Mouse (Mus musculus): Measurements from ENCODE around the gene Gtf3c2.
"Not testable (repeated sequence)": the region's sequence is repeated elsewhere in the genome, so short reads cannot be mapped to it uniquely, and the experiment has no call there.

Gene Gtf3c2

GRCm38 (mm10) chr5:31179766-31180630 lies at the start of gene Gtf3c2, which contains the start of gene Gm29609:
Gene Gtf3c2 (minus strand): TSS chr5:31180144.
Gene Gm29609 (minus strand): TSS chr5:31179911.
- DNase-seq (ENCODE audit: inconsistent ontology term), result peak; percentile 97

- DNase-seq (ENCODE audit: inconsistent ontology term), result no peak
Observed at GRCm38 (mm10) chr5:31226641-31227040, 46.7 kb upstream of the Gtf3c2 start.

GRCm38 (mm10) chr5:31222696-31223095 lies 42.8 kb upstream of the Gtf3c2 start:
- no peak for DNase-seq (ENCODE audit: inconsistent ontology term)

GRCm38 (mm10) chr5:31221304-31221945 lies 41.5 kb upstream of the Gtf3c2 start:
- peak; percentile 34 for DNase-seq (ENCODE audit: inconsistent ontology term)

GRCm38 (mm10) chr5:31220448-31221303 lies 40.7 kb upstream of the Gtf3c2 start, which contains the start of gene Ppm1g:
Gene Ppm1g (minus strand): TSS chr5:31220687.
- peak; percentile 97 for DNase-seq (ENCODE audit: inconsistent ontology term)

- peak; percentile 70 for DNase-seq (ENCODE audit: inconsistent ontology term)
Observed at GRCm38 (mm10) chr5:31219911-31220447, 40.0 kb upstream of the Gtf3c2 start.

GRCm38 (mm10) chr5:31219474-31219873 lies 39.5 kb upstream of the Gtf3c2 start:
- peak; percentile 35 for DNase-seq (ENCODE audit: inconsistent ontology term)

- peak; percentile 27 for DNase-seq (ENCODE audit: inconsistent ontology term)
Observed at GRCm38 (mm10) chr5:31219070-31219469, 39.1 kb upstream of the Gtf3c2 start.

- no peak for DNase-seq (ENCODE audit: inconsistent ontology term)
Observed at GRCm38 (mm10) chr5:31218294-31218693, 38.4 kb upstream of the Gtf3c2 start.

- DNase-seq (ENCODE audit: inconsistent ontology term), result not testable (repeated sequence)
Observed at GRCm38 (mm10) chr5:31216554-31216953, 36.6 kb upstream of the Gtf3c2 start.

GRCm38 (mm10) chr5:31204421-31204820 lies 24.5 kb upstream of the Gtf3c2 start:
- DNase-seq (ENCODE audit: inconsistent ontology term), result no peak

GRCm38 (mm10) chr5:31203866-31204265 lies 23.9 kb upstream of the Gtf3c2 start:
- DNase-seq (ENCODE audit: inconsistent ontology term), result no peak

GRCm38 (mm10) chr5:31202933-31203332 lies 23.0 kb upstream of the Gtf3c2 start:
- no peak for DNase-seq (ENCODE audit: inconsistent ontology term)

- peak; percentile 97 for DNase-seq (ENCODE audit: inconsistent ontology term)
Observed at GRCm38 (mm10) chr5:31201742-31202590, 22.0 kb upstream of the Gtf3c2 start, which contains the start of gene Zfp513. Gene Zfp513 (minus strand): TSS chr5:31202303.

- DNase-seq (ENCODE audit: inconsistent ontology term), result no peak
Observed at GRCm38 (mm10) chr5:31201042-31201741, 21.2 kb upstream of the Gtf3c2 start.

- no peak for DNase-seq (ENCODE audit: inconsistent ontology term)
Observed at GRCm38 (mm10) chr5:31200327-31200768, 20.4 kb upstream of the Gtf3c2 start.

GRCm38 (mm10) chr5:31199893-31200292 lies 19.9 kb upstream of the Gtf3c2 start:
- DNase-seq (ENCODE audit: inconsistent ontology term), result no peak

GRCm38 (mm10) chr5:31199321-31199892 lies 19.5 kb upstream of the Gtf3c2 start:
- DNase-seq (ENCODE audit: inconsistent ontology term), result no peak

GRCm38 (mm10) chr5:31198616-31199320 lies 18.8 kb upstream of the Gtf3c2 start:
- no peak for DNase-seq (ENCODE audit: inconsistent ontology term)
